ENCODE assay signal across 19 mouse cellular contexts in the genomic region with DNA sequence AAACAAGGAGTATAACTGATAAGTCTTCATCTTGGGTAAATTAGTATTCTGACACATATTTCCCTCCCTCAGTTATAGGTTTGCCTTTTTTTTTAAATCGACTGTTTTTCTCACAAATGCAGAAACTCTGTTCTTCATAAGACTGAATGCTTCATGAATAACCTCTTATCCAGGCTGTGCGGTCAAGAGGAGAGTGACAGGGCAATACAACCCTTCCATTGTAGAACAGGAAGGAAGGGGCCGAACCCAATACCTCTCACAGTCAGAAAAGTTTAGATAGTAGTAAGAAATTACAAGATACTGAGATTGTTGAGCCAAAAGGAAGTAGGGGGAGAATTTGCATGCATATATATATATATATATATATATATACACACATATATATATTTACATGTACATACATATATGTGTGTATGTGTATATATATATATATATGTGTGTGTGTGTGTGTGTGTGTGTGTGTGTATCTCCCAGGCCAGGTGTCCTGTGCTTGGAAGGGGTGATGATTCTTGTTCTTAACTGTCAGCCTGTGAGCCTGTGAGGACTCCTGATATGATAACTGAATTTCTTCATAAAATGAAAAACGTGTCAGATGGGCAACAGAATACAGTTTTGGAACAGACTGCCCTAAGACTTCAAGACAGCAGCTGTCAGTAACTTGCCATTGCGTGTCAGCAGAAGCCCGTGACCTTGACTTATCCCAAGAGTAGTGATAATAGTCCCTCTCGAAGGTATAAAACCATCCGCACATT. TPM values are rescaled to one million over a fixed set of nuclear protein-coding genes. Genes with fewer than 3 reads are reported as not detected.
DNase-seq lines count a peak whose midpoint lies in the region; ATAC-seq and TF ChIP-seq lines count a peak whose summit lies in the region.
"Had no signal": no experiment of that assay in that cellular context is flagged by ENCODE, and none has a peak within 500 bp of the region (broad histone marks: within the 10 kb centered on the region; RNA-seq: fewer than 3 reads in every experiment).

No protein-coding gene starts in this region.

- no peak overlapping the region for H3K27ac ChIP-seq in liver, embryonic 14.5 days
- H3K27ac ChIP-seq in liver, embryonic 11.5 days (ENCODE audit: low read depth, low read length), result no peak overlapping the region
- H3K27ac ChIP-seq in stomach, embryonic 15.5 days, result peak overlapping the region; percentile 78; the same call in 1 of the 2 replicates
- H3K27ac ChIP-seq: heart, embryonic 15.5 days; hindbrain, embryonic 14.5 days; limb, embryonic 15.5 days had no signal

- peak; percentile 52; the same call in 1 of the 2 replicates for TF ChIP-seq EP300 in liver, embryonic 14.5 days (IDR thresholded peaks at IDR 0.05; ENCODE audit: low read depth)

- TF ChIP-seq CTCF in liver, embryonic 14.5 days (IDR thresholded peaks at IDR 0.05; ENCODE audit: low read depth), result no peak

- H3K36me3 ChIP-seq in liver, embryonic 14.5 days (replicated peaks; ENCODE audit: control insufficient read depth, insufficient read depth, low read depth), result no peaks in the 10 kb centered on the region
- no peaks in the 10 kb centered on the region for H3K36me3 ChIP-seq in liver, embryonic 11.5 days (ENCODE audit: control insufficient read depth, insufficient read depth, low read length)
- no peaks in the 10 kb centered on the region for H3K36me3 ChIP-seq in stomach, embryonic 15.5 days
- H3K36me3 ChIP-seq: heart, embryonic 15.5 days; limb, embryonic 15.5 days had no signal

- no peak for DNase-seq in liver, embryonic 14.5 days (ENCODE audit: low read depth in 3 of 3, low spot score in 3 of 3)
- no peak for DNase-seq in liver, embryonic 11.5 days (ENCODE audit: low spot score)
- peak; percentile 20 for DNase-seq in 416B (ENCODE audit: low read depth)
- DNase-seq: adrenal gland, adult 2 months; cerebellum, adult 11 months; cerebellum, adult 9-11 months; gastrocnemius, postnatal 25 days; heart, postnatal 36 days; left cerebral cortex, postnatal 4 days; midbrain, embryonic 14.5 days; spleen, adult 18-20 months had no signal

- peaks cover 13 to 64% of the 10 kb centered on the region in 2 experiments for H3K4me1 ChIP-seq in liver, embryonic 14.5 days (replicated peaks; ENCODE audit: control insufficient read depth in 2 of 2, insufficient read depth in 2 of 2, low read length in 1 of 2)
- H3K4me1 ChIP-seq in liver, embryonic 11.5 days (replicated peaks; ENCODE audit: control insufficient read depth, insufficient read depth, low read length), result peaks cover 31% of the 10 kb centered on the region
- peaks cover 17% of the 10 kb centered on the region; the same call in 1 of the 2 replicates for H3K4me1 ChIP-seq in stomach, embryonic 15.5 days

- no peaks in the 10 kb centered on the region for H3K9me3 ChIP-seq in liver, embryonic 14.5 days (ENCODE audit: control insufficient read depth, low read length)
- no peaks in the 10 kb centered on the region for H3K9me3 ChIP-seq in liver, embryonic 11.5 days (ENCODE audit: control insufficient read depth, low read length)
- H3K9me3 ChIP-seq in stomach, embryonic 15.5 days, result no peaks in the 10 kb centered on the region
- H3K9me3 ChIP-seq: heart, embryonic 15.5 days; limb, embryonic 15.5 days had no signal

- no peaks in the 10 kb centered on the region for H3K27me3 ChIP-seq in liver, embryonic 14.5 days (ENCODE audit: control insufficient read depth, insufficient read depth, low read length)
- H3K27me3 ChIP-seq in liver, embryonic 11.5 days (replicated peaks; ENCODE audit: control insufficient read depth, insufficient read depth, low read length), result no peaks in the 10 kb centered on the region
- no peaks in the 10 kb centered on the region for H3K27me3 ChIP-seq in stomach, embryonic 15.5 days (replicated peaks)
- H3K27me3 ChIP-seq: heart, embryonic 15.5 days; limb, embryonic 15.5 days had no signal

- no peak overlapping the region for H3K4me2 ChIP-seq in liver, embryonic 14.5 days (ENCODE audit: low read depth)
- H3K4me2 ChIP-seq in liver, embryonic 11.5 days, result no peak overlapping the region
- H3K4me2 ChIP-seq in stomach, embryonic 15.5 days, result no peak overlapping the region
- H3K4me2 ChIP-seq: heart, embryonic 15.5 days; hindbrain, embryonic 14.5 days; limb, embryonic 15.5 days had no signal

- H3K4me3 ChIP-seq in liver, embryonic 14.5 days (ENCODE audit: insufficient read depth in 1 of 2, low read depth in 2 of 2, low read length in 2 of 2), result no peak overlapping the region
- no peak overlapping the region for H3K4me3 ChIP-seq in liver, embryonic 11.5 days (ENCODE audit: low read depth, low read length)
- no peak overlapping the region for H3K4me3 ChIP-seq in stomach, embryonic 15.5 days (replicated peaks)
- H3K4me3 ChIP-seq: heart, embryonic 15.5 days; limb, embryonic 15.5 days had no signal

- ATAC-seq in liver, embryonic 14.5 days (ENCODE audit: insufficient read depth), result no peak
- ATAC-seq in liver, embryonic 11.5 days (replicated peaks; ENCODE audit: low FRiP score), result no peak
- peak; percentile 13; the same call in 1 of the 2 replicates for ATAC-seq in granulocyte monocyte progenitor cell, adult 5-6 weeks (replicated peaks; ENCODE audit: poor library complexity, severe bottlenecking)
- no peak for ATAC-seq in stomach, embryonic 15.5 days (ENCODE audit: insufficient read depth, low FRiP score, low read depth)
- no peak for ATAC-seq in erythroblast, adult 5-6 weeks (replicated peaks; ENCODE audit: low FRiP score, poor library complexity, severe bottlenecking)
- no peak for ATAC-seq in megakaryocyte, adult 5-6 weeks (ENCODE audit: poor library complexity, severe bottlenecking)

- 26% methylated on average over 8 of the region's 8 CpGs for WGBS in liver, embryonic 14.5 days (ENCODE audit: insufficient replicate concordance)
- WGBS in liver, embryonic 11.5 days, result 65% methylated on average over 8 of the region's 8 CpGs
- WGBS in stomach, embryonic 15.5 days, result 78% methylated on average over 8 of the region's 8 CpGs

- H3K9ac ChIP-seq in liver, embryonic 14.5 days (replicated peaks), result no peak overlapping the region
- H3K9ac ChIP-seq in liver, embryonic 11.5 days (ENCODE audit: low read depth, low read length), result no peak overlapping the region
- H3K9ac ChIP-seq in stomach, embryonic 15.5 days, result no peak overlapping the region
- H3K9ac ChIP-seq: heart, embryonic 15.5 days; hindbrain, embryonic 14.5 days; limb, embryonic 15.5 days had no signal

RNA-seq across cellular contexts. Expression of a gene that starts 12.6 kb away (rescaled TPM):
- 5.2 and 6.0 TPM in 2 replicates for polyA plus RNA-seq in liver, embryonic 14.5 days (2012; rRNA removed)
- 8.0 and 8.5 TPM in 2 replicates for polyA plus RNA-seq in liver, embryonic 14.5 days (2014; fragmentation: Nextera tagmentation; extraction: Ambion mirVana)
- 11.8 and 15.4 TPM in 2 replicates for polyA plus RNA-seq in liver, embryonic 11.5 days (2014; fragmentation: Nextera tagmentation; extraction: Ambion mirVana)
- total RNA-seq in granulocyte monocyte progenitor cell, adult 5-6 weeks (2014; fragmentation: Nextera tagmentation), result 7.8 and 13.1 TPM in 2 replicates
- 4.7 and 5.6 TPM in 2 replicates for total RNA-seq in granulocyte monocyte progenitor cell, adult 5-6 weeks (2017)
- 44.8 and 54.4 TPM in 2 replicates for polyA plus RNA-seq in stomach, embryonic 15.5 days (2015; fragmentation: Nextera tagmentation; extraction: Ambion mirVana)
- total RNA-seq in erythroblast, adult 5-6 weeks (2015; ENCODE audit: low replicate concordance), result 0.77 TPM in 1 of 2 replicates, not detected in the other
- 2.4 TPM in 1 of 2 replicates, not detected in the other for total RNA-seq in erythroblast, adult 5-6 weeks (2017; ENCODE audit: low replicate concordance)
- 6.4 and 7.5 TPM in 2 replicates for total RNA-seq in megakaryocyte, adult 5-6 weeks (2015)
- total RNA-seq in megakaryocyte, adult 5-6 weeks (2017), result 4.1 and 4.9 TPM in 2 replicates
- total RNA-seq: MEL had no signal
